Mouse (Mus musculus): ENCODE measurements around the gene Gm20388.

GRCm38 (mm10) chr8:123477737-123478258, 3567.2 kb downstream of the Gm20388 start, which contains the start of gene Afg3l1:
- TF ChIP-seq CTCF (IDR thresholded peaks at IDR 0.05; ENCODE audit: borderline replicate concordance, extremely low read depth, insufficient read depth, insufficient read length), result no peak
- TF ChIP-seq POLR2A (IDR thresholded peaks at IDR 0.05; ENCODE audit: borderline replicate concordance, extremely low read depth, insufficient read depth, insufficient read length, poor library complexity, severe bottlenecking), result peak; percentile 91

Measured in brain, embryonic 14.5 days (tissue).